Mouse (Mus musculus): ENCODE results near the gene Vmn2r25. TPM values are rescaled to one million over a fixed set of nuclear protein-coding genes. Genes with fewer than 3 reads are reported as not detected.
"Not testable (repeated sequence)": the region's sequence is repeated elsewhere in the genome, so short reads cannot be mapped to it uniquely, and the experiment has no call there.

Gene Vmn2r25
- not detected in 2 replicates for total RNA-seq (2021)
- long read RNA-seq, experiment 1: 0 reads
- long read RNA-seq, experiment 2: 0 reads

GRCm38 (mm10) chr6:123853363-123853762 lies at the start of gene Vmn2r25:
TSS of gene Vmn2r25 (minus strand) at chr6:123853463.
- not testable (repeated sequence) for DNase-seq

- no peak for DNase-seq
Observed at GRCm38 (mm10) chr6:123819951-123820350, 33.3 kb downstream of the Vmn2r25 start.

GRCm38 (mm10) chr6:123810291-123810690 lies 43.0 kb downstream of the Vmn2r25 start:
- DNase-seq: not testable (repeated sequence)

- no peak for DNase-seq
Observed at GRCm38 (mm10) chr6:123793746-123794145, 59.5 kb downstream of the Vmn2r25 start.

GRCm38 (mm10) chr6:123784857-123785256 lies 68.4 kb downstream of the Vmn2r25 start:
- no peak for DNase-seq

- DNase-seq: no peak
Observed at GRCm38 (mm10) chr6:123778579-123778978, 74.7 kb downstream of the Vmn2r25 start, which contains the start of gene Vmn2r24. TSS of gene Vmn2r24 (plus strand) at chr6:123778879.

Other genes with a start within 250 kb of the Vmn2r25 start
- gene Vmn2r22, start 202.7 kb downstream of the Vmn2r25 start, total RNA-seq (2021): not detected in 2 replicates
- gene Vmn2r23, start 150.8 kb downstream of the Vmn2r25 start, total RNA-seq (2021): not detected in 2 replicates
- not detected in 2 replicates for gene Vmn2r24, start 74.6 kb downstream of the Vmn2r25 start, total RNA-seq (2021)
- gene Vmn2r26, start 171.1 kb upstream of the Vmn2r25 start, total RNA-seq (2021): 0.11 TPM in 1 of 2 replicates, not detected in the other

Measured in adrenal gland, postnatal 14 days (tissue).